Comparison of ENCODE assay signal across 15 mouse cellular contexts in genomic region chr7:135539429-135539828, GRCm38 (mm10). TPM values are rescaled to one million over a fixed set of nuclear protein-coding genes. Genes with fewer than 3 reads are reported as not detected.
A peak's percentile ranks its signal among the peaks of the same experiment; 100 is the strongest.
DNase-seq lines count a peak whose midpoint lies in the region; ATAC-seq and TF ChIP-seq lines count a peak whose summit lies in the region.
"Had no signal": no experiment of that assay in that cellular context is flagged by ENCODE, and none has a peak within 500 bp of the region (broad histone marks: within the 10 kb centered on the region; RNA-seq: fewer than 3 reads in every experiment).

No protein-coding gene starts in this region.

- 86% methylated on average over 2 of the region's 2 CpGs for WGBS in hindbrain, embryonic 15.5 days
- 80% methylated on average over 2 of the region's 2 CpGs for WGBS in hindbrain, embryonic 11.5 days
- 16% methylated on average over 2 of the region's 2 CpGs for WGBS in liver, embryonic 16.5 days (ENCODE audit: insufficient replicate concordance)

- H3K27ac ChIP-seq in hindbrain, embryonic 15.5 days (replicated peaks) = no peak overlapping the region
- no peak overlapping the region for H3K27ac ChIP-seq in hindbrain, embryonic 11.5 days (ENCODE audit: low read depth, low read length)
- H3K27ac ChIP-seq in MEL (ENCODE audit: control insufficient read depth, low read depth, low read length) = no peak overlapping the region
- H3K27ac ChIP-seq in liver, embryonic 16.5 days (ENCODE audit: low read length) = no peak overlapping the region

- H3K9ac ChIP-seq in hindbrain, embryonic 15.5 days = no peak overlapping the region
- no peak overlapping the region for H3K9ac ChIP-seq in hindbrain, embryonic 11.5 days (ENCODE audit: low read depth, low read length)
- H3K9ac ChIP-seq in MEL (ENCODE audit: control insufficient read depth, low read depth, low read length, poor library complexity, severe bottlenecking) = peak overlapping the region; percentile 74
- no peak overlapping the region for H3K9ac ChIP-seq in liver, embryonic 16.5 days (ENCODE audit: low read depth, low read length)

- H3K4me2 ChIP-seq in hindbrain, embryonic 15.5 days = peak overlapping the region; percentile 81
- H3K4me2 ChIP-seq in hindbrain, embryonic 11.5 days (replicated peaks; ENCODE audit: low read depth, low read length) = no peak overlapping the region
- peak overlapping the region; percentile 88; the same call in 1 of the 2 replicates for H3K4me2 ChIP-seq in liver, embryonic 16.5 days (ENCODE audit: low read depth, low read length)

- H3K27me3 ChIP-seq in hindbrain, embryonic 15.5 days = peaks cover 5% of the 10 kb centered on the region; the same call in 1 of the 2 replicates
- peaks cover 12% of the 10 kb centered on the region for H3K27me3 ChIP-seq in hindbrain, embryonic 11.5 days (ENCODE audit: control insufficient read depth, insufficient read depth, low read length)
- H3K27me3 ChIP-seq in MEL (ENCODE audit: control insufficient read depth in 1 of 2, insufficient read depth in 2 of 2, low read length in 2 of 2) = no peaks in the 10 kb centered on the region
- H3K27me3 ChIP-seq in liver, embryonic 16.5 days (ENCODE audit: control insufficient read depth, insufficient read depth, low read depth, low read length) = peaks cover 5% of the 10 kb centered on the region; the same call in 1 of the 2 replicates

- no peak for TF ChIP-seq CTCF in MEL (IDR thresholded peaks at IDR 0.05 in 2 of 3, conservative IDR thresholded peaks at IDR 0.05 in 1 of 3; ENCODE audit: control insufficient read depth in 1 of 3, insufficient read depth in 1 of 3, low read depth in 2 of 3, low read length in 3 of 3, poor library complexity in 1 of 3, severe bottlenecking in 1 of 3)

- no peak for TF ChIP-seq POLR2A in MEL (IDR thresholded peaks at IDR 0.05; ENCODE audit: control insufficient read depth in 1 of 2, insufficient read depth in 1 of 2, low read depth in 1 of 2, low read length in 2 of 2, poor library complexity in 1 of 2)

- TF ChIP-seq EP300 in MEL (IDR thresholded peaks at IDR 0.05; ENCODE audit: low read depth in 1 of 2, low read length in 2 of 2) = no peak

- ATAC-seq in hindbrain, embryonic 15.5 days (ENCODE audit: low FRiP score, low read depth) = no peak
- no peak for ATAC-seq in hindbrain, embryonic 11.5 days (ENCODE audit: low FRiP score)
- ATAC-seq in liver, embryonic 16.5 days (ENCODE audit: low read depth) = no peak
- no peak for ATAC-seq in erythroid progenitor cell, adult 5-6 weeks (replicated peaks; ENCODE audit: low FRiP score, poor library complexity, severe bottlenecking)

- peaks cover 13% of the 10 kb centered on the region for H3K4me1 ChIP-seq in hindbrain, embryonic 15.5 days (replicated peaks)
- no peaks in the 10 kb centered on the region for H3K4me1 ChIP-seq in hindbrain, embryonic 11.5 days (replicated peaks; ENCODE audit: control insufficient read depth, insufficient read depth, low read length)
- peaks cover 2 to 43% of the 10 kb centered on the region in 2 experiments; a peak in 3 of 4 replicates for H3K4me1 ChIP-seq in MEL (ENCODE audit: control insufficient read depth in 1 of 2, insufficient read depth in 2 of 2, low read length in 2 of 2)
- H3K4me1 ChIP-seq in liver, embryonic 16.5 days (ENCODE audit: control insufficient read depth, low read depth, low read length) = peaks cover 6% of the 10 kb centered on the region

- no peaks in the 10 kb centered on the region for H3K36me3 ChIP-seq in hindbrain, embryonic 15.5 days
- no peaks in the 10 kb centered on the region for H3K36me3 ChIP-seq in hindbrain, embryonic 11.5 days (ENCODE audit: control insufficient read depth, insufficient read depth, low read length)
- H3K36me3 ChIP-seq in MEL (ENCODE audit: control insufficient read depth in 1 of 2, insufficient read depth in 2 of 2, low read length in 2 of 2) = peaks cover 0 to 20% of the 10 kb centered on the region in 2 experiments; a peak in 2 of 4 replicates
- H3K36me3 ChIP-seq in liver, embryonic 16.5 days (ENCODE audit: control insufficient read depth, insufficient read depth) = no peaks in the 10 kb centered on the region

- no peak for TF ChIP-seq RAD21 in MEL (IDR thresholded peaks at IDR 0.05; ENCODE audit: low read depth, low read length)

- peaks cover 37% of the 10 kb centered on the region for H3K79me2 ChIP-seq in MEL (ENCODE audit: control insufficient read depth, insufficient read depth, low read length, poor library complexity)

- no peaks in the 10 kb centered on the region for H3K9me3 ChIP-seq in hindbrain, embryonic 15.5 days
- no peaks in the 10 kb centered on the region for H3K9me3 ChIP-seq in hindbrain, embryonic 11.5 days (ENCODE audit: control insufficient read depth, low read length)
- H3K9me3 ChIP-seq in MEL (replicated peaks; ENCODE audit: insufficient read depth, low read length) = no peaks in the 10 kb centered on the region
- H3K9me3 ChIP-seq in liver, embryonic 16.5 days (replicated peaks; ENCODE audit: control insufficient read depth, low read length) = no peaks in the 10 kb centered on the region

- peak overlapping the region; percentile 63; the same call in 1 of the 2 replicates for H3K4me3 ChIP-seq in hindbrain, embryonic 15.5 days
- no peak overlapping the region for H3K4me3 ChIP-seq in hindbrain, embryonic 11.5 days (ENCODE audit: low read depth, low read length)
- H3K4me3 ChIP-seq in MEL (ENCODE audit: control insufficient read depth in 1 of 2, insufficient read depth in 1 of 2, low read depth in 2 of 2, low read length in 2 of 2) = peak overlapping the region in 1 of 2 experiments; percentile 88; a peak in 1 of 4 replicates
- H3K4me3 ChIP-seq in liver, embryonic 16.5 days (ENCODE audit: low read depth, low read length) = no peak overlapping the region

- DNase-seq in adrenal gland, adult 2 months = peak; percentile 18
- DNase-seq in adrenal gland, postnatal 25 days = no peak
- DNase-seq in hindbrain, embryonic 11.5 days (ENCODE audit: low spot score) = no peak
- peak; percentile 22 for DNase-seq in MEL (ENCODE audit: low read depth, low spot score)
- DNase-seq in thymus, postnatal 10 days (ENCODE audit: low spot score in 2 of 2) = no peak
- DNase-seq: cerebellum, adult 11 months; heart, postnatal 36 days; left cerebral cortex, postnatal 4 days; lung, postnatal 14 days; thymus, adult 2 months had no signal

TF ChIP-seq in MEL, 35 proteins besides CTCF, POLR2A, EP300 and RAD21:
- TF ChIP-seq UBTF (IDR thresholded peaks at IDR 0.05; ENCODE audit: borderline replicate concordance, insufficient read depth, low read depth, low read length) = no peak
- TF ChIP-seq MAX (IDR thresholded peaks at IDR 0.05; ENCODE audit: low read length) = no peak
- TF ChIP-seq NELFE (IDR thresholded peaks at IDR 0.05; ENCODE audit: low read depth, low read length) = no peak
- no peak for TF ChIP-seq SMC3 (IDR thresholded peaks at IDR 0.05; ENCODE audit: low read depth, low read length)
- TF ChIP-seq E2F4 (IDR thresholded peaks at IDR 0.05; ENCODE audit: borderline replicate concordance, low read depth, low read length) = no peak

RNA-seq across cellular contexts. Expression of gene Ptpre, which starts 2.1 kb away (rescaled TPM):
- 1 to 10 TPM; 3.5 to 8.1 TPM for total RNA-seq in adrenal gland, adult 2 months (2021)
- 1.4 and 1.9 TPM in 2 replicates for polyA plus RNA-seq in adrenal gland, adult 2 months (2012; rRNA removed)
- total RNA-seq in adrenal gland, postnatal 25 days (2021) = 6.5 and 8.1 TPM in 2 replicates
- polyA plus RNA-seq in hindbrain, embryonic 15.5 days (2015; fragmentation: Nextera tagmentation; extraction: Ambion mirVana) = 7.4 and 8.4 TPM in 2 replicates
- 0.83 and 1.3 TPM in 2 replicates for polyA plus RNA-seq in hindbrain, embryonic 11.5 days (2014; fragmentation: Nextera tagmentation; extraction: Ambion mirVana)
- total RNA-seq in MEL (2012; rRNA removed) = 4.9 and 6.9 TPM in 2 replicates
- 10 to 100 TPM in 1 of 2 experiments, not detected in 1; 12.9 TPM for polyA plus RNA-seq in MEL (2012; ENCODE audit: insufficient read depth in 1 of 2, insufficient read length in 2 of 2, low read depth in 1 of 2, low replicate concordance in 2 of 2, missing spikeins in 1 of 2)
- polyA plus RNA-seq in liver, embryonic 16.5 days (2015; fragmentation: Nextera tagmentation; extraction: Ambion mirVana) = 2.7 and 3.0 TPM in 2 replicates
- 10.8 and 13.0 TPM in 2 replicates for total RNA-seq in erythroid progenitor cell, adult 5-6 weeks (2015; ENCODE audit: low replicate concordance)
- total RNA-seq in erythroid progenitor cell, adult 5-6 weeks (2017; ENCODE audit: low replicate concordance) = 6.1 and 6.3 TPM in 2 replicates

RNA-seq across cellular contexts. Expression of gene Clrn3, which starts 11.0 kb away (rescaled TPM):
- total RNA-seq in adrenal gland, adult 2 months (2021) = not detected
- polyA plus RNA-seq in adrenal gland, adult 2 months (2012; rRNA removed) = not detected in 2 replicates
- not detected in 2 replicates for total RNA-seq in adrenal gland, postnatal 25 days (2021)
- polyA plus RNA-seq in hindbrain, embryonic 15.5 days (2015; fragmentation: Nextera tagmentation; extraction: Ambion mirVana) = not detected in 2 replicates
- not detected in 2 replicates for polyA plus RNA-seq in hindbrain, embryonic 11.5 days (2014; fragmentation: Nextera tagmentation; extraction: Ambion mirVana)
- total RNA-seq in MEL (2012; rRNA removed) = not detected in 2 replicates
- polyA plus RNA-seq in MEL (2012; ENCODE audit: insufficient read depth in 1 of 2, insufficient read length in 2 of 2, low read depth in 1 of 2, low replicate concordance in 2 of 2, missing spikeins in 1 of 2) = not detected
- polyA plus RNA-seq in liver, embryonic 16.5 days (2015; fragmentation: Nextera tagmentation; extraction: Ambion mirVana) = 0.13 TPM in 1 of 2 replicates, not detected in the other
- total RNA-seq in erythroid progenitor cell, adult 5-6 weeks (2015; ENCODE audit: low replicate concordance) = not detected in 2 replicates
- not detected in 2 replicates for total RNA-seq in erythroid progenitor cell, adult 5-6 weeks (2017; ENCODE audit: low replicate concordance)
- total RNA-seq: heart, postnatal 36 days; left cerebral cortex, postnatal 4 days; neutrophil, adult 5-6 weeks had no signal
- polyA plus RNA-seq: embryonic facial prominence, embryonic 11.5 days had no signal

Comparison
In these comparisons a context has a peak if more than half of its experiments do, and no peak if none do; other contexts are left out.
1. DNase-seq: peak in adrenal gland, adult 2 months (single experiment) and MEL (single experiment); none in adrenal gland, postnatal 25 days (single experiment), hindbrain, embryonic 11.5 days (single experiment) and thymus, postnatal 10 days (0 of 2).